Mouse (Mus musculus): ENCODE measurements around the gene Gm4131. TPM values are rescaled to one million over a fixed set of nuclear protein-coding genes. Genes with fewer than 3 reads are reported as not detected.

Gm4131 gene
- polyA plus RNA-seq, 2 experiments = not detected

- ATAC-seq (ENCODE audit: low FRiP score, low read depth) = no peak
Measured at GRCm38 (mm10) chr14:62464966-62465365, 101.8 kb downstream of the Gm4131 start.

GRCm38 (mm10) chr14:62459541-62459940 is 107.2 kb downstream of the Gm4131 start:
- Histone ChIP-seq H3K27me3 (ENCODE audit: control insufficient read depth, insufficient read depth, low read length) (no peaks in the 10 kb centered on the region), H3K27ac (replicated peaks; ENCODE audit: low read depth, low read length) (no peak overlapping the region), H3K4me2 (replicated peaks; ENCODE audit: low read depth, low read length, severe bottlenecking) (no peak overlapping the region), H3K9me3 (ENCODE audit: control insufficient read depth, low read length) (0 out of 2 replicates have a peak, but pooled peaks cover 3% of the 10 kb centered on the region), H3K9ac (ENCODE audit: low read depth, low read length, severe bottlenecking) (no peak overlapping the region), H3K4me3 (replicated peaks; ENCODE audit: low read length) (no peak overlapping the region), H3K36me3 (ENCODE audit: control insufficient read depth, insufficient read depth, low read length) (no peaks in the 10 kb centered on the region), H3K4me1 (ENCODE audit: control insufficient read depth, insufficient read depth, low read length) (peaks cover 2% of the 10 kb centered on the region; the same call in 1 of the 2 replicates)
- ATAC-seq (ENCODE audit: low FRiP score, low read depth) (no peak), DNase-seq (ENCODE audit: low spot score) (no peak)
- TF ChIP-seq POLR2A (IDR thresholded peaks at IDR 0.05; ENCODE audit: borderline replicate concordance, extremely low read depth, insufficient read depth, insufficient read length) = no peak
- 59% methylated on average over 11 of the region's 11 CpGs for WGBS

More at GRCm38 (mm10) chr14:62464966-62465365, 101.8 kb downstream of the Gm4131 start:
- H3K9me3 ChIP-seq (ENCODE audit: control insufficient read depth, low read length) = 0 out of 2 replicates have a peak, but pooled peaks cover 3% of the 10 kb centered on the region
- WGBS = 23% methylated on average over 9 of the region's 9 CpGs
- DNase-seq (ENCODE audit: low spot score) = peak; percentile 21
- peak overlapping the region; percentile 10; the same call in 1 of the 2 replicates for H3K4me2 ChIP-seq (replicated peaks; ENCODE audit: low read depth, low read length, severe bottlenecking)
- peak overlapping the region; percentile 16; the same call in 1 of the 2 replicates for H3K9ac ChIP-seq (ENCODE audit: low read depth, low read length, severe bottlenecking)
- H3K36me3 ChIP-seq (ENCODE audit: control insufficient read depth, insufficient read depth, low read length) = no peaks in the 10 kb centered on the region
- 0 out of 2 replicates have a peak, but pooled peaks cover 3% of the 10 kb centered on the region for H3K4me1 ChIP-seq (ENCODE audit: control insufficient read depth, insufficient read depth, low read length)
- no peak for TF ChIP-seq POLR2A (IDR thresholded peaks at IDR 0.05; ENCODE audit: borderline replicate concordance, extremely low read depth, insufficient read depth, insufficient read length)
- H3K27ac ChIP-seq (replicated peaks; ENCODE audit: low read depth, low read length) = no peak overlapping the region
- H3K4me3 ChIP-seq (replicated peaks; ENCODE audit: low read length) = no peak overlapping the region
- no peaks in the 10 kb centered on the region for H3K27me3 ChIP-seq (ENCODE audit: control insufficient read depth, insufficient read depth, low read length)

GRCm38 (mm10) chr14:62457420-62458181 is 109.1 kb downstream of the Gm4131 start:
- WGBS = 18% methylated on average over 22 of the region's 22 CpGs
- no peaks in the 10 kb centered on the region for H3K27me3 ChIP-seq (ENCODE audit: control insufficient read depth, insufficient read depth, low read length)
- H3K4me3 ChIP-seq (replicated peaks; ENCODE audit: low read length) = no peak overlapping the region
- ATAC-seq (ENCODE audit: low FRiP score, low read depth) (peak; percentile 89), DNase-seq (ENCODE audit: low spot score) (peak; percentile 92)
- no peaks in the 10 kb centered on the region for H3K36me3 ChIP-seq (ENCODE audit: control insufficient read depth, insufficient read depth, low read length)
- no peak for TF ChIP-seq POLR2A (IDR thresholded peaks at IDR 0.05; ENCODE audit: borderline replicate concordance, extremely low read depth, insufficient read depth, insufficient read length)
- no peak overlapping the region for H3K9ac ChIP-seq (ENCODE audit: low read depth, low read length, severe bottlenecking)
- no peak overlapping the region for H3K27ac ChIP-seq (replicated peaks; ENCODE audit: low read depth, low read length)
- H3K4me1 ChIP-seq (ENCODE audit: control insufficient read depth, insufficient read depth, low read length) = peaks cover 2% of the 10 kb centered on the region; the same call in 1 of the 2 replicates
- H3K4me2 ChIP-seq (replicated peaks; ENCODE audit: low read depth, low read length, severe bottlenecking) = no peak overlapping the region
- H3K9me3 ChIP-seq (ENCODE audit: control insufficient read depth, low read length) = 0 out of 2 replicates have a peak, but pooled peaks cover 3% of the 10 kb centered on the region

- DNase-seq (ENCODE audit: low spot score) = no peak
- ATAC-seq (ENCODE audit: low FRiP score, low read depth) = no peak
- Histone ChIP-seq H3K4me2 (replicated peaks; ENCODE audit: low read depth, low read length, severe bottlenecking) (no peak within 1 kb of the TSS), H3K9me3 (ENCODE audit: control insufficient read depth, low read length) (no peaks in the 10 kb centered on the region), H3K27me3 (ENCODE audit: control insufficient read depth, insufficient read depth, low read length) (no peaks in the 10 kb centered on the region), H3K4me1 (ENCODE audit: control insufficient read depth, insufficient read depth, low read length) (peaks cover 2% of the 10 kb centered on the region; the same call in 1 of the 2 replicates), H3K4me3 (replicated peaks; ENCODE audit: low read length) (no peak within 1 kb of the TSS), H3K9ac (ENCODE audit: low read depth, low read length, severe bottlenecking) (no peak within 1 kb of the TSS), H3K36me3 (ENCODE audit: control insufficient read depth, insufficient read depth, low read length) (no peaks in the 10 kb centered on the region), H3K27ac (replicated peaks; ENCODE audit: low read depth, low read length) (no peak within 1 kb of the TSS)
- TF ChIP-seq POLR2A (IDR thresholded peaks at IDR 0.05; ENCODE audit: borderline replicate concordance, extremely low read depth, insufficient read depth, insufficient read length) = no peak
- 82% methylated on average over 9 of the region's 9 CpGs for WGBS
Measured at GRCm38 (mm10) chr14:62456239-62456747, 110.4 kb downstream of the Gm4131 start, which contains the start of gene Gucy1b2. Gene Gucy1b2 (minus strand): TSS chr14:62456289.

GRCm38 (mm10) chr14:62455570-62455879 is 111.2 kb downstream of the Gm4131 start:
- peaks cover 2% of the 10 kb centered on the region; the same call in 1 of the 2 replicates for H3K4me1 ChIP-seq (ENCODE audit: control insufficient read depth, insufficient read depth, low read length)
- no peak overlapping the region for H3K27ac ChIP-seq (replicated peaks; ENCODE audit: low read depth, low read length)
- H3K4me2 ChIP-seq (replicated peaks; ENCODE audit: low read depth, low read length, severe bottlenecking) = no peak overlapping the region
- no peaks in the 10 kb centered on the region for H3K9me3 ChIP-seq (ENCODE audit: control insufficient read depth, low read length)
- no peaks in the 10 kb centered on the region for H3K36me3 ChIP-seq (ENCODE audit: control insufficient read depth, insufficient read depth, low read length)
- no peak for TF ChIP-seq POLR2A (IDR thresholded peaks at IDR 0.05; ENCODE audit: borderline replicate concordance, extremely low read depth, insufficient read depth, insufficient read length)
- no peak overlapping the region for H3K9ac ChIP-seq (ENCODE audit: low read depth, low read length, severe bottlenecking)
- ATAC-seq (ENCODE audit: low FRiP score, low read depth) (no peak), DNase-seq (ENCODE audit: low spot score) (no peak)
- no peak overlapping the region for H3K4me3 ChIP-seq (replicated peaks; ENCODE audit: low read length)
- 75% methylated on average over 5 of the region's 5 CpGs for WGBS
- H3K27me3 ChIP-seq (ENCODE audit: control insufficient read depth, insufficient read depth, low read length) = no peaks in the 10 kb centered on the region
